Mouse (Mus musculus) frontal cortex, postnatal 25 days (tissue): ENCODE data around the gene Slc6a11.

Experiments
- DNase-seq, 2 experiments: peaks; one replicate each; pipeline ENCODE4 v3.0.0; 2022; ENCODE audit warnings: low spot score in 2 of 2

The Slc6a11 gene

GRCm38 (mm10) chr6:114266273-114266672 lies 135.2 kb downstream of the Slc6a11 start:
- no peak for DNase-seq

GRCm38 (mm10) chr6:114267979-114268378 lies 136.9 kb downstream of the Slc6a11 start:
- DNase-seq, result no peak

- no peak for DNase-seq
Measured at GRCm38 (mm10) chr6:114269589-114269988, 138.5 kb downstream of the Slc6a11 start.

GRCm38 (mm10) chr6:114270799-114271198 lies 139.8 kb downstream of the Slc6a11 start:
- no peak for DNase-seq

GRCm38 (mm10) chr6:114272279-114272678 lies 141.2 kb downstream of the Slc6a11 start:
- DNase-seq, result no peak

- DNase-seq, result no peak
Measured at GRCm38 (mm10) chr6:114273997-114274728, 143.1 kb downstream of the Slc6a11 start.

- no peak for DNase-seq
Measured at GRCm38 (mm10) chr6:114275800-114276199, 144.8 kb downstream of the Slc6a11 start.

- peak; percentile 53 to 54 for DNase-seq
Measured at GRCm38 (mm10) chr6:114282469-114283277, 151.6 kb downstream of the Slc6a11 start, which contains the start of gene Slc6a1. Gene Slc6a1, plus strand, starts transcription at chr6:114282635.

- no peak for DNase-seq
Measured at GRCm38 (mm10) chr6:114283278-114283770, 152.3 kb downstream of the Slc6a11 start.

GRCm38 (mm10) chr6:114283927-114284703 lies 153.1 kb downstream of the Slc6a11 start:
- DNase-seq, result no peak

- no peak for DNase-seq
Measured at GRCm38 (mm10) chr6:114285424-114285823, 154.4 kb downstream of the Slc6a11 start.

GRCm38 (mm10) chr6:114289106-114289505 lies 158.1 kb downstream of the Slc6a11 start:
- no peak for DNase-seq

- DNase-seq, result peak; percentile 43 to 55
Measured at GRCm38 (mm10) chr6:114290184-114290583, 159.1 kb downstream of the Slc6a11 start.

GRCm38 (mm10) chr6:114290929-114291328 lies 159.9 kb downstream of the Slc6a11 start:
- no peak for DNase-seq

GRCm38 (mm10) chr6:114291396-114291795 lies 160.4 kb downstream of the Slc6a11 start:
- no peak for DNase-seq

- no peak for DNase-seq
Measured at GRCm38 (mm10) chr6:114293511-114293910, 162.5 kb downstream of the Slc6a11 start.

GRCm38 (mm10) chr6:114295086-114295485 lies 164.0 kb downstream of the Slc6a11 start:
- DNase-seq, result no peak

- no peak for DNase-seq
Measured at GRCm38 (mm10) chr6:114297260-114298002, 166.4 kb downstream of the Slc6a11 start.
